Mouse (Mus musculus) left cerebral cortex, adult 6 months (tissue): ENCODE measurements around the gene Sbf1. TPM values are rescaled to one million over a fixed set of nuclear protein-coding genes. Genes with fewer than 3 reads are reported as not detected.

Experiments used
- long read RNA-seq, 2 experiments: library from polyadenylated mRNA; unstranded; transcript quantifications; one replicate each; pipeline ENCODE4 v2.0.0; 2019 to 2020
- polyA plus RNA-seq: library from polyadenylated mRNA; unstranded; fragments of <200 nt; fragmentation: Nextera tagmentation; gene quantifications from 2 replicates; pipeline ENCODE4 v1.2.3, GENCODE M21; 2021

Gene Sbf1
- polyA plus RNA-seq = 46.3 and 74.4 TPM in 2 replicates
- long read RNA-seq, experiment 1, full-length matches to known transcripts = 13 of 79 reads
- long read RNA-seq, experiment 1, partial matches to known transcripts = 50 of 79 reads
- long read RNA-seq, experiment 1, other reads (novel, unspliced or antisense) = 16 of 79 reads
- long read RNA-seq, experiment 2, partial matches to known transcripts = 7 of 8 reads
- long read RNA-seq, experiment 2, other reads (novel, unspliced or antisense) = 1 of 8 reads

DNA sequence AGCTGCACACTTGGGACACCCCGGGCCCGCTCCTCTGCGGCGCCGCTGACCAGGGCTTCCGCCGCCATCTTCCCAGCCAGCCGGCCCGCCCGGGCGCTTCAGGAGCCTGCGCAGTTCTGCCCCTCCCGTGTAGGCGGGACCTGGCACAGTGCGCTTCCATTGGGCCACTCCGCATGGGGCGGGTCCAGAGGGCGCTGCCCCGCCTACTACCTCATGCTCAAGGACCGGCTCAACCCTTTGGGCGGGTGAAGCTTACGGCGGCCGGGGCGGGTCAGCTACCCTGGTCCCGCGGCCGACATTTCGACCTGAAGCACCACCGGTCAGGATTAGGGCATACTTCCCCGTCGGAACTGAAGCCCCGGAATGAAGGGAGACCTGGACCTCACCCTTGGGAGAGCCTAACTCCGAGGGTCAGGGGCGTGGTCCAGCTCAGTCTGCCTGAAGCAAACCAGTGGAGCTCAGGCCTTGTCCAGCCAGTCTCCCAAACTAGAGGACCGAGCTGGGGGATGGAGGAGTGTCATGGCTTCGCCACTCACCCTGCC lies at the start of gene Sbf1:
Sbf1 (minus strand) TSS at position 122 of the 542 bp plus-strand sequence.

DNA sequence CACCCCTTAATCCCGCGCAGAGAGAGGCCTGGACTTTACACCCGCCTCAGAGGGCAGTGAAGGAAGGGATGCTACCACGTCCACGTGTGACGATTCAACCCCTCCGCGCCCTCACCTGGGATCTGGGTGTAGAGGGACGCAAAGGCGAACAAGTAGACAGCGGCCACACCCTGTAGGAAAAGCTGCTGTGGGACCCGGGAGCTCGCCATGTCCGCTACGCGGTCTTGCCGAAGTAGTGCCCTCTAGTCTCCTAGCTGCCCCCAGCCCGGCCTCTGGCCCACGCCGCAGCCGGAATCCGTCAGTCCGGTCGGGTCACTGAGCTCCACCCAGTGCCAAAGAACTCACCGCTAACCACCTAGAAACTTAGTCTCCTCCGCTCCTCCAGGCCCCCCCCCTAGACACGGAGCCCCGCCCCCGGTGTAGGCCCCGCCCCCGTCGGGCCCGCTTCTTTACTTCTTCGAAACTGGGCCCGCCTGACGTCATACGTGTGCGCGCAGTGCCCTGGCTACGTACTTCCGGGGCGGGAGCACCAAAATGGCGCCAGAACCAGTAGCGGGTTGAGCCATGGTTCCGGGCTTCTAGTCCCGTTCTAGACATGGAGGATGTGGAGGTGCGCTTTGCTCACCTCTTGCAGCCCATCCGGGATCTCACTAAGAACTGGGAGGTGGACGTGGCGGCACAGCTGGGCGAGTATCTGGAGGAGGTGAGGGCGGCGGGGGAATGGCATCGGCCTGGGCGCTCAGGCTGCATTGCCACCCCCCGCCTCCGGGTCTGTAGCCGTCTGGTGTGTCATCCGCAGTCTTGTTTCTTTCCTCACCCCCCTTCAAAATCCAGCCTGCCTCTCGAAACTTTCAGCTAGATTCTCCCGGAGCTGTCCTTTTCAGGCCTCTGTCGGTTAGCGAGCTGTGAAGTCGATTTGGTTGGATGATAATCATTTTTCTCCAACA lies 40.4 kb upstream of the Sbf1 start, which contains the start of the genes Lmf2 and Ncaph2:
Lmf2 (minus strand) TSS at position 419 of the 947 bp plus-strand sequence.
Ncaph2 (plus strand) TSS at position 479 of the 947 bp plus-strand sequence.

DNA sequence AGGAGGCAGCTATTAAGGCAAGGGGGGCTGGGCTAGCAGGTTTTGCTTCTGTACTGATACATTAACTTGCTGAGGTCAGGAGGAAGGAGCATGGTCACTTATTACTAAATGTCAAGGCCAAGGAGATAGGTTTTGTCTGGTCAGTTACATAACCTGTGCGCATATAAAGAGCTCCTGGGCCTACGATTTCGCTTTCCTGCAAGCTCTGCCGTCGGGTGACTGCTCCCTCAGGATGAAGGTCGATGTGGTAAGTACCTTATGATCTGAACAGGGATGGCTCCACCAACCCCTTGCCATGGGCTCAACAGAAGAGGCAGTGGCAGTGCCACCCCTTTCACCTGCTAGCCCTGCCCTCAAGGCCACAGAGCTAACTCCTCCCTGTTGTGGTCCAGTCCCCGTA lies 19.2 kb upstream of the Sbf1 start, which contains the start of gene Miox:
Miox (plus strand) TSS at position 128 of the 400 bp plus-strand sequence.

DNA sequence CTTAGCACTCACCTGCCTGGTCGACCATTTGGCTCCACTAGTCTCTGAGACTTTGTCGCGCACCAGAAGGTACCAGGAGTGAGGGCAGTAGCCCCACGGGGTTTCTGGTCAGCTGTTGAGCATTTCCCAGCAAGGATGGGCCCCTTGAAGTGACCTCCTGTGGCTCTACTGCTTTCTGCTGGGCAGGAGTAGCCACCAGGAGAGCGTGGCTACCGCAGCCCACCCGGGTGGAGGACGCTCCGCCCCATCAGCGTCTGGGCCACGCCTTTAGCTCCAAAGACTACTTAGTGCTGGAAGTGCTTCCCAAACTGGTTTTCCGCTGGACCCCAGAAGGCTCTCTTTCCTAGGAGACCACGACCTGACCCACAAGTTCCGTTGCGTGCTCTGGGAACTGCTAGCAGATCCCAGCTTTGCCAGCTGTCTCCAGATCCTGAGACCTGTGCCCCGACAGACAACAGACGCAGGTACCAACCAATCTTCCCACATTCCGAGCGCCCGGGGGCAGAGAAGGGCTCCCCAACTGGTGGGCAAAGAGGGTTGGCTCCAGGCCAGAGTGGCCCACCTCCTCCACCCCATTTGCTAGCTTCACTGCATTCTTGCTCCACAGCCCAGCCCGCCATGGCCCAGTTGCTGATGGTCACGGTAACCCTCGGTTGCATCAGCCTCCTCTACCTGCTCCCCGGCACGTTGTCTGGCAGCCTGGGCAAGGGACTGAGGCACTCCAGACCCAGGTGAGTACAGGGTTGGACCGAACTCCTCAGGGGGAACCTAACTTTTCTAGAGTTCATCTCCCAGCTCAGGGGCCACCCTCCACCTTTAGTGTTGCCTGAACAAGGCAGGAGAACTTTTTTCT lies 7.8 kb upstream of the Sbf1 start, which contains the start of gene Adm2:
Adm2 (plus strand) TSS at position 51 of the 853 bp plus-strand sequence.

Other genes with a start within 250 kb of the Sbf1 start
- 8.1 and 11.9 TPM in 2 replicates for gene Trabd, start 240.2 kb downstream of the Sbf1 start, polyA plus RNA-seq
- 10.5 and 25.8 TPM in 2 replicates for gene Selenoo, start 226.2 kb downstream of the Sbf1 start, polyA plus RNA-seq
- gene Tubgcp6, start 192.2 kb downstream of the Sbf1 start, polyA plus RNA-seq = 2.7 and 3.3 TPM in 2 replicates
- 5.8 TPM in 2 replicates for gene Hdac10, start 186.6 kb downstream of the Sbf1 start, polyA plus RNA-seq
- 3.5 and 4.3 TPM in 2 replicates for gene Mapk12, start 174.6 kb downstream of the Sbf1 start, polyA plus RNA-seq
- gene Mapk11, start 165.7 kb downstream of the Sbf1 start, polyA plus RNA-seq = 25.6 and 28.0 TPM in 2 replicates
- 10.8 and 11.9 TPM in 2 replicates for gene Plxnb2, start 134.5 kb downstream of the Sbf1 start, polyA plus RNA-seq
- gene Dennd6b, start 118.8 kb downstream of the Sbf1 start, polyA plus RNA-seq = 16.7 and 17.7 TPM in 2 replicates
- 83.4 and 86.7 TPM in 2 replicates for gene Ppp6r2, start 103.8 kb downstream of the Sbf1 start, polyA plus RNA-seq
- 0.19 TPM in 1 of 2 replicates, not detected in the other for gene Adm2, start 7.4 kb upstream of the Sbf1 start, polyA plus RNA-seq
- not detected in 2 replicates for gene Miox, start 19.1 kb upstream of the Sbf1 start, polyA plus RNA-seq
- 6.5 and 9.7 TPM in 2 replicates for gene Lmf2, start 40.3 kb upstream of the Sbf1 start, polyA plus RNA-seq
- 57.5 and 85.9 TPM in 2 replicates for gene Ncaph2, start 40.4 kb upstream of the Sbf1 start, polyA plus RNA-seq
- 43.8 and 46.1 TPM in 2 replicates for gene Sco2, start 58.5 kb upstream of the Sbf1 start, polyA plus RNA-seq
- gene Tymp, start 61.7 kb upstream of the Sbf1 start, polyA plus RNA-seq = 4.8 and 6.2 TPM in 2 replicates
- gene Odf3b, start 64.0 kb upstream of the Sbf1 start, polyA plus RNA-seq = 2.2 and 2.9 TPM in 2 replicates
- gene Klhdc7b, start 69.6 kb upstream of the Sbf1 start, polyA plus RNA-seq = 0.22 and 0.72 TPM in 2 replicates
- 0.33 and 0.74 TPM in 2 replicates for gene Syce3, start 95.2 kb upstream of the Sbf1 start, polyA plus RNA-seq
- 0.24 and 0.31 TPM in 2 replicates for gene Cpt1b, start 110.6 kb upstream of the Sbf1 start, polyA plus RNA-seq
- gene C730034F03Rik, start 114.3 kb upstream of the Sbf1 start, polyA plus RNA-seq = 2.4 TPM in 2 replicates
- gene Gm44502, start 114.4 kb upstream of the Sbf1 start, polyA plus RNA-seq = not detected in 2 replicates
- gene Chkb, start 114.6 kb upstream of the Sbf1 start, polyA plus RNA-seq = 30.1 and 30.6 TPM in 2 replicates
- 43.4 and 57.8 TPM in 2 replicates for gene Mapk8ip2, start 138.6 kb upstream of the Sbf1 start, polyA plus RNA-seq
- 18.9 and 23.9 TPM in 2 replicates for gene Arsa, start 162.1 kb upstream of the Sbf1 start, polyA plus RNA-seq
- gene Shank3, start 184.3 kb upstream of the Sbf1 start, polyA plus RNA-seq = 3.5 and 12.0 TPM in 2 replicates